Mouse (Mus musculus): ENCODE results near the gene Ahr.

Gene Ahr

GRCm38 (mm10) chr12:35495195-35495594 is 39.6 kb downstream of the Ahr start:
- no peak for DNase-seq

GRCm38 (mm10) chr12:35480764-35481163 is 54.1 kb downstream of the Ahr start:
- DNase-seq: no peak

- no peak for DNase-seq
Observed at GRCm38 (mm10) chr12:35478906-35479305, 55.9 kb downstream of the Ahr start.

GRCm38 (mm10) chr12:35463457-35463856 is 71.4 kb downstream of the Ahr start:
- DNase-seq: no peak

GRCm38 (mm10) chr12:35462667-35463066 is 72.2 kb downstream of the Ahr start:
- DNase-seq: no peak

- DNase-seq: no peak
Observed at GRCm38 (mm10) chr12:35459662-35460061, 75.2 kb downstream of the Ahr start.

Data from kidney, adult 18-20 months (tissue).